Mouse (Mus musculus): ENCODE results near the gene Zbtb33.

DNA sequence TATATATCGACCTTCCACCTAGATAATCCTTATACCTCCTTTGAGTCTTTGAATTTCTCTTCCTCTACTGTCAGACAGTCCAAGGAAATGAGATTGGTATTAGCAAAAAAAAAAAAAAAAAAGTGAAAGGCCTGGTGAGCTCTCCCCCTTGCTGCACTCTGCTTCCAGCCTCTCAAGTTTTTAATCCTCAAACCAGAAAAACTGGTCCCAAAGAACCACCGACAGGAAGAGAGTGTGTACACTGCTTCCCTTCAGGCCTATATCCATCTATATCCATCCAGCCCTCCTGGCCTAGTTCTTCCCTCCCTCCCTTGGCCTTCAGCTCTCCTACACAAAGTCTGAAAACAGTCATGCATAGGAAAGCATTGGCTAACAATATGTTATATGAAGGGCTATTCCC lies 33.2 kb downstream of the Zbtb33 start:
- TF ChIP-seq EP300 (IDR thresholded peaks at IDR 0.05) (no peak), CTCF (IDR thresholded peaks at IDR 0.05) (no peak)
